Mouse (Mus musculus) urinary bladder, postnatal 25 days (tissue): ENCODE measurements around the gene Thy1.
A peak's percentile ranks its signal among the peaks of the same experiment; 100 is the strongest.

Experiments used
- DNase-seq: peaks from one replicate; pipeline ENCODE4 v3.0.0; 2022; ENCODE audit warnings: low spot score

The Thy1 gene

GRCm38 (mm10) chr9:44033957-44034727 is 9.0 kb upstream of the Thy1 start:
- no peak for DNase-seq

- no peak for DNase-seq
Observed at GRCm38 (mm10) chr9:44037106-44037505, 6.1 kb upstream of the Thy1 start.

- DNase-seq = no peak
Observed at GRCm38 (mm10) chr9:44041511-44042395, 1.4 kb upstream of the Thy1 start.

GRCm38 (mm10) chr9:44042396-44042680 is 846 bp upstream of the Thy1 start:
- DNase-seq = no peak

- DNase-seq = no peak
Observed at GRCm38 (mm10) chr9:44043708-44044425, 683 bp downstream of the Thy1 start.

- no peak for DNase-seq
Observed at GRCm38 (mm10) chr9:44044426-44045157, 1.4 kb downstream of the Thy1 start.

- DNase-seq = no peak
Observed at GRCm38 (mm10) chr9:44045158-44045883, 2.1 kb downstream of the Thy1 start.

GRCm38 (mm10) chr9:44045884-44046272 is 2.7 kb downstream of the Thy1 start:
- no peak for DNase-seq

- no peak for DNase-seq
Observed at GRCm38 (mm10) chr9:44046426-44046825, 3.2 kb downstream of the Thy1 start.

- no peak for DNase-seq
Observed at GRCm38 (mm10) chr9:44047071-44047470, 3.9 kb downstream of the Thy1 start.

- no peak for DNase-seq
Observed at GRCm38 (mm10) chr9:44047571-44048490, 4.6 kb downstream of the Thy1 start.

- no peak for DNase-seq
Observed at GRCm38 (mm10) chr9:44048541-44049380, 5.6 kb downstream of the Thy1 start.

GRCm38 (mm10) chr9:44049381-44050165 is 6.4 kb downstream of the Thy1 start:
- no peak for DNase-seq

GRCm38 (mm10) chr9:44052855-44053254 is 9.7 kb downstream of the Thy1 start:
- no peak for DNase-seq

- DNase-seq = no peak
Observed at GRCm38 (mm10) chr9:44053936-44054335, 10.8 kb downstream of the Thy1 start.

- DNase-seq = no peak
Observed at GRCm38 (mm10) chr9:44058606-44059005, 15.4 kb downstream of the Thy1 start.

GRCm38 (mm10) chr9:44065177-44065576 is 22.0 kb downstream of the Thy1 start:
- no peak for DNase-seq

- DNase-seq = peak; percentile 100
Observed at GRCm38 (mm10) chr9:44066785-44067225, 23.6 kb downstream of the Thy1 start, which contains the start of gene Usp2. Usp2 (plus strand) TSS chr9:44067021.
